In the genomic region with DNA sequence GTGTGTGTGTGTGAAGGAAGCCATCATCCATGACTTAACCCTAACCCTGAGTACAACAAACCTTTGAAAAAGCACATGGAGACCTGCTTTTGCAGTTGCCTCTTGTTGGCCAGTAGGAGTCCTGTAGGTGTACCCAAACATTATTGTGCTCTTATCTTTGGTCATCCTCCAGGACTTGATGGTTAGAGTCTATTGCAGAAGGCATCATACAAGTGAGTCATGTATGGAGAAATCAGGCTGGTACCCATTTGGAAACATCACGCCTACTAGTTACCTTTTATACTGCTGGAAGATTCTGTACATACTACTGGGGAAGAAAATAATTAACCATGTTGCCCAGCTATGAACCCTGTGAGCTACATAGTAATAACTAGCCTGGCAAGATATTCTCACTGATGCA, we compare ENCODE assay signal across 24 mouse cellular contexts.
"Had no signal": no experiment of that assay in that cellular context is flagged by ENCODE, and none has a peak within 500 bp of the region (broad histone marks: within the 10 kb centered on the region; RNA-seq: fewer than 3 reads in every experiment).

No protein-coding gene starts in this region.

- H3K36me3 ChIP-seq: limb, embryonic 10.5 days; limb, embryonic 13.5 days; liver, embryonic 12.5 days; liver, embryonic 15.5 days; lung, embryonic 15.5 days; midbrain, embryonic 10.5 days; midbrain, embryonic 13.5 days; neural tube, embryonic 13.5 days; stomach, embryonic 15.5 days had no signal

- ATAC-seq: liver, embryonic 12.5 days; midbrain, embryonic 13.5 days; midbrain, embryonic 16.5 days had no signal

- H3K27ac ChIP-seq: limb, embryonic 10.5 days; limb, embryonic 13.5 days; liver, embryonic 12.5 days; liver, embryonic 15.5 days; lung, embryonic 15.5 days; midbrain, embryonic 10.5 days; midbrain, embryonic 13.5 days; neural tube, embryonic 13.5 days; stomach, embryonic 15.5 days had no signal

- H3K4me1 ChIP-seq: liver, embryonic 12.5 days; liver, embryonic 15.5 days; megakaryocyte, embryonic 14.5 days; stomach, embryonic 15.5 days had no signal

- DNase-seq: kidney, postnatal 14 days; kidney, postnatal 4 days; layer of hippocampus, adult 9-11 months; liver; lung, adult 18-20 months; lung, postnatal 10 days; lung, postnatal 36 days; retina, postnatal 1 day; right cerebral cortex, postnatal 25 days; spleen, adult 18-20 months; thymus, adult 18-20 months; thymus, postnatal 36 days had no signal

- H3K9ac ChIP-seq: limb, embryonic 13.5 days; liver, embryonic 12.5 days; liver, embryonic 15.5 days; lung, embryonic 15.5 days; midbrain, embryonic 13.5 days; neural tube, embryonic 13.5 days; stomach, embryonic 15.5 days had no signal

- H3K27me3 ChIP-seq: limb, embryonic 13.5 days; liver, embryonic 12.5 days; liver, embryonic 15.5 days; lung, embryonic 15.5 days; megakaryocyte, embryonic 14.5 days; midbrain, embryonic 13.5 days; neural tube, embryonic 13.5 days; stomach, embryonic 15.5 days had no signal

- H3K4me3 ChIP-seq: limb, embryonic 10.5 days; limb, embryonic 13.5 days; liver, embryonic 12.5 days; liver, embryonic 15.5 days; lung, embryonic 15.5 days; megakaryocyte, embryonic 14.5 days; midbrain, embryonic 10.5 days; midbrain, embryonic 13.5 days; myocyte; neural tube, embryonic 13.5 days; stomach, embryonic 15.5 days had no signal

- H3K4me2 ChIP-seq: limb, embryonic 13.5 days; liver, embryonic 12.5 days; liver, embryonic 15.5 days; lung, embryonic 15.5 days; midbrain, embryonic 13.5 days; neural tube, embryonic 13.5 days; stomach, embryonic 15.5 days had no signal

- H3K9me3 ChIP-seq: limb, embryonic 10.5 days; limb, embryonic 13.5 days; liver, embryonic 12.5 days; liver, embryonic 15.5 days; lung, embryonic 15.5 days; megakaryocyte, embryonic 14.5 days; midbrain, embryonic 10.5 days; midbrain, embryonic 13.5 days; neural tube, embryonic 13.5 days; stomach, embryonic 15.5 days had no signal
